Mouse (Mus musculus) small intestine, adult 2 months (tissue): ENCODE measurements around the gene Cdk1.

Source experiments
- CTCF ChIP-seq: fragments of 200-500 bp; IDR thresholded peaks from 2 replicates; pipeline ENCODE4 v1.5.1; 2012; ENCODE audit warnings: low read depth, mild to moderate bottlenecking, control low read depth, inconsistent platforms, low read length, moderate library complexity, mixed read lengths; ENCODE audit not compliant: insufficient replicate concordance, insufficient read length; ENCODE audit errors: extremely low read depth
- POLR2A ChIP-seq: fragments of 200-500 bp; IDR thresholded peaks from 2 replicates; pipeline ENCODE4 v1.6.1; 2012; ENCODE audit warnings: low read depth, mild to moderate bottlenecking, control low read depth, inconsistent platforms, low read length, moderate library complexity

- TF ChIP-seq POLR2A (no peak), CTCF (no peak)
Measured at GRCm38 (mm10) chr10:69290736-69291135, 62.0 kb downstream of the Cdk1 start.
